Mouse (Mus musculus) heart, embryonic 16.5 days (tissue): ENCODE measurements around the gene Synpr. TPM values are rescaled to one million over a fixed set of nuclear protein-coding genes. Genes with fewer than 3 reads are reported as not detected.

Experiments
- ATAC-seq: fragments of 200-750 bp; cut with Nextera tagmentation; replicated peaks from 2 replicates; pipeline ENCODE4 v1.8.0; 2017; ENCODE audit warnings: moderate number of reproducible peaks; ENCODE audit not compliant: insufficient read depth, low FRiP score; ENCODE audit errors: extremely low read depth
- H3K27ac ChIP-seq: fragments of 300-500 bp; sonication (generic); 2 replicates; pipeline ENCODE4 v1.5.1; 2014; ENCODE audit warnings: mild to moderate bottlenecking, low read length, control low read depth, moderate library complexity
- H3K27me3 ChIP-seq: fragments of 300-500 bp; sonication (generic); 2 replicates; pipeline ENCODE4 v1.6.1; 2014; ENCODE audit warnings: low read length, mixed read lengths; ENCODE audit not compliant: control insufficient read depth, insufficient read depth
- H3K36me3 ChIP-seq: fragments of 300-500 bp; sonication (generic); 2 replicates; pipeline ENCODE4 v1.6.1; 2014; ENCODE audit not compliant: control insufficient read depth, insufficient read depth
- H3K4me1 ChIP-seq: fragments of 300-500 bp; sonication (generic); 2 replicates; pipeline ENCODE4 v1.6.1; 2014; ENCODE audit warnings: low read length, mixed read lengths; ENCODE audit not compliant: control insufficient read depth, insufficient read depth
- H3K4me2 ChIP-seq: fragments of 300-500 bp; sonication (generic); 2 replicates; pipeline ENCODE4 v1.6.1; 2014; ENCODE audit warnings: low read depth, mild to moderate bottlenecking, control low read depth, low read length
- H3K4me3 ChIP-seq: fragments of 300-500 bp; sonication (generic); 2 replicates; pipeline ENCODE4 v1.5.1; 2014; ENCODE audit warnings: mild to moderate bottlenecking, control low read depth, low read length
- H3K9ac ChIP-seq: fragments of 300-500 bp; sonication (generic); 2 replicates; pipeline ENCODE4 v1.6.1; 2014; ENCODE audit warnings: low read length, control low read depth
- H3K9me3 ChIP-seq: fragments of 300-500 bp; sonication (generic); replicated peaks from 2 replicates; pipeline ENCODE4 v1.6.1; 2016; ENCODE audit warnings: low read length; ENCODE audit not compliant: control insufficient read depth
- WGBS: fragments of 180-500 bp; shearing (Covaris S2); extraction: QIAGEN DNeasy Blood & Tissue Kit; methylation state at CpG from one replicate; pipeline ENCODE4 v1.1.7; 2014; 5-methylcytosine and 5-hydroxymethylcytosine counted together
- polyA plus RNA-seq: library from polyadenylated mRNA; unstranded; fragments of >200 nt; fragmentation: Nextera tagmentation; extraction: Ambion mirVana; gene quantifications from 2 replicates; pipeline ENCODE4 v1.2.1, GENCODE M21; 2015

The Synpr gene
- polyA plus RNA-seq, 1 experiment from 2014 or later = 1.9 TPM

GRCm38 (mm10) chr14:13459333-13459732, 174.8 kb downstream of the Synpr start:
- no peak overlapping the region for H3K4me2 ChIP-seq
- whole genome bisulfite sequencing = 11% methylated on average over 1 of the region's 1 CpGs
- no peak overlapping the region for H3K4me3 ChIP-seq
- no peak overlapping the region for H3K9ac ChIP-seq
- no peaks in the 10 kb centered on the region for H3K27me3 ChIP-seq
- H3K4me1 ChIP-seq = no peaks in the 10 kb centered on the region
- H3K27ac ChIP-seq = no peak overlapping the region
- no peaks in the 10 kb centered on the region for H3K9me3 ChIP-seq
- H3K36me3 ChIP-seq = no peaks in the 10 kb centered on the region
- no peak for ATAC-seq

DNA sequence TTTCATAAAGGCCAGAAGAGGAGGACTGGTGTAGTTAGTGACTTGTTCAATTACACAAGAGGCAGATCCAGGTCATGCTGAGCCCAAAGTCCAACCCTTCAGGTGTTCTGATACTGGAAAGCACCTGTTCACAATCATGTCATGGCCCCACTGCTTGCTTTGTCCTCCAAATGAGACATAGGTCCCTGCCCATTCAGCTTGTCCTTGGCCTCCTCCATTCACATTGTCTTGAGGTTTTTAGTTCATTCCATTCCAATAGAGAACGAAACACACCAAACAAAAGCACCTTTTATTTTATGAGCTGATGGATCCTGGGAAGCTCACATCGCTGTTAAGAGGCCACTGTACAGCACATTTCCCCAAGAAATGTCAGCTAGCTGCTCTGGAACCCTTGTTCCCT, 184.6 kb downstream of the Synpr start:
- Histone ChIP-seq H3K36me3 (no peaks in the 10 kb centered on the region), H3K4me2 (no peak overlapping the region), H3K9me3 (no peaks in the 10 kb centered on the region), H3K27me3 (no peaks in the 10 kb centered on the region), H3K4me3 (no peak overlapping the region), H3K9ac (no peak overlapping the region), H3K27ac (no peak overlapping the region), H3K4me1 (no peaks in the 10 kb centered on the region)
- WGBS = 67% methylated on average over 2 of the region's 2 CpGs
- no peak for ATAC-seq

DNA sequence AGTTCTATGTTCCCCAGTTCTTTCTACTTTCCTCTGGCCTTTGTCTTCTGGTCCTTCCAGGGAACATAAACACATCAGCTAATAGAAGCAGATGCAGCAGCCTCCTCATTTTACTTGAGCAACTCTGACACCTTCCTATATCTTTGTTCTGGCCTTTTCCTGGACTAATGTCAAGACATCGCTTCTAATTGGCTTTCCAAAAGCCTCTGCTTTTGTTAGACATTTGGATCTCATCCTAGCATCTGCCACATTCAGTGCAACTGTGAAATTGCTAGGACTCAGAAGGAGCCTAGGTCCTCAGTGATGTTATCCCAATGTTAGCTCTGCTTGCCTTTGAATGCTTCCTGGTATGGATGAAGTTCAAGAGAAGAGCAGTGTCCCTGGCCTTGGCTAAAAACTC, 193.2 kb downstream of the Synpr start:
- Histone ChIP-seq H3K36me3 (no peaks in the 10 kb centered on the region), H3K4me1 (no peaks in the 10 kb centered on the region), H3K9me3 (no peaks in the 10 kb centered on the region), H3K4me3 (no peak overlapping the region), H3K27ac (no peak overlapping the region), H3K9ac (no peak overlapping the region), H3K4me2 (no peak overlapping the region), H3K27me3 (no peaks in the 10 kb centered on the region)
- 56% methylated on average over 1 of the region's 1 CpGs for WGBS
- ATAC-seq = no peak

DNA sequence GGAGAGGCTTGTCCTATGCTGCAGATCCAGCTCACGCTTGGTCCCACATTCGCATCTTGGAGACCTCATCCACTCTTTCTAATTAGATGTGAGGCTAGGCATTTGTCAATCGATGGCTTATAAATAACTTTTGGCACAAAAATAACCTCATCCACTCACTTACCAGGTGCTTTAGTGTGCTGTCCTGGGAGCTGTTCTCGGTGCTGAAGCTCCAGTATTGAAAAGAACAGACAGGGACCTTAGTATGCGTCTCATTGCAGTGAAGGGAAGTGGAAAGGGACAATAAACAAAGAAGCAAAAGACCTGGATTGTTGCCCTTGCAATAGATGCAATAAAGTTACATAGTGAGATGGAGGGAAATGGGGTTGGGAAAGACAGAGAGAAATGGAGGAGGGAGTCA, 220.8 kb downstream of the Synpr start:
- no peak overlapping the region for H3K27ac ChIP-seq
- no peak for ATAC-seq
- 53% methylated on average over 5 of the region's 5 CpGs for WGBS

GRCm38 (mm10) chr14:13518608-13519139, 234.1 kb downstream of the Synpr start:
- H3K4me2 ChIP-seq = no peak overlapping the region
- no peak for ATAC-seq

More for the DNA sequence above, 220.8 kb downstream of the Synpr start:
- H3K4me2 ChIP-seq = no peak overlapping the region
- no peaks in the 10 kb centered on the region for H3K4me1 ChIP-seq
- no peak overlapping the region for H3K9ac ChIP-seq
- H3K36me3 ChIP-seq = no peaks in the 10 kb centered on the region
- no peaks in the 10 kb centered on the region for H3K27me3 ChIP-seq
- H3K9me3 ChIP-seq = no peaks in the 10 kb centered on the region
- no peak overlapping the region for H3K4me3 ChIP-seq

GRCm38 (mm10) chr14:13519239-13520011, 234.8 kb downstream of the Synpr start:
- Histone ChIP-seq H3K36me3 (no peaks in the 10 kb centered on the region), H3K4me1 (no peaks in the 10 kb centered on the region), H3K27ac (no peak overlapping the region), H3K4me2 (no peak overlapping the region), H3K9me3 (no peaks in the 10 kb centered on the region), H3K4me3 (no peak overlapping the region), H3K9ac (no peak overlapping the region), H3K27me3 (no peaks in the 10 kb centered on the region)
- WGBS = 61% methylated on average over 7 of the region's 7 CpGs
- no peak for ATAC-seq

More at GRCm38 (mm10) chr14:13518608-13519139, 234.1 kb downstream of the Synpr start:
- Histone ChIP-seq H3K36me3 (no peaks in the 10 kb centered on the region), H3K4me1 (no peaks in the 10 kb centered on the region), H3K9me3 (no peaks in the 10 kb centered on the region), H3K4me3 (no peak overlapping the region), H3K27ac (no peak overlapping the region), H3K9ac (no peak overlapping the region), H3K27me3 (no peaks in the 10 kb centered on the region)
- WGBS = 80% methylated on average over 5 of the region's 5 CpGs

GRCm38 (mm10) chr14:13547746-13548145, 263.2 kb downstream of the Synpr start:
- Histone ChIP-seq H3K27me3 (no peaks in the 10 kb centered on the region), H3K4me1 (no peaks in the 10 kb centered on the region), H3K4me3 (no peak overlapping the region), H3K9me3 (no peaks in the 10 kb centered on the region), H3K27ac (no peak overlapping the region), H3K36me3 (no peaks in the 10 kb centered on the region), H3K9ac (no peak overlapping the region), H3K4me2 (no peak overlapping the region)
- WGBS = 31% methylated on average over 2 of the region's 2 CpGs
- ATAC-seq = no peak

- Histone ChIP-seq H3K27ac (no peak overlapping the region), H3K9me3 (no peaks in the 10 kb centered on the region), H3K9ac (no peak overlapping the region), H3K4me1 (no peaks in the 10 kb centered on the region), H3K4me2 (no peak overlapping the region), H3K36me3 (no peaks in the 10 kb centered on the region), H3K4me3 (no peak overlapping the region), H3K27me3 (no peaks in the 10 kb centered on the region)
- no peak for ATAC-seq
- 61% methylated on average over 4 of the region's 4 CpGs for WGBS
Measured at GRCm38 (mm10) chr14:13551209-13551608, 266.6 kb downstream of the Synpr start.

GRCm38 (mm10) chr14:13553616-13554370, 269.2 kb downstream of the Synpr start:
- H3K9me3 ChIP-seq = no peaks in the 10 kb centered on the region
- no peak overlapping the region for H3K27ac ChIP-seq
- H3K4me1 ChIP-seq = no peaks in the 10 kb centered on the region
- H3K4me2 ChIP-seq = no peak overlapping the region
- H3K9ac ChIP-seq = no peak overlapping the region
- no peaks in the 10 kb centered on the region for H3K27me3 ChIP-seq
- H3K36me3 ChIP-seq = no peaks in the 10 kb centered on the region
- WGBS = 57% methylated on average over 1 of the region's 1 CpGs
- H3K4me3 ChIP-seq = no peak overlapping the region
- ATAC-seq = no peak
